Mouse (Mus musculus) G1E (cell line): Measurements from ENCODE around the gene Nsun2. TPM values are rescaled to one million over a fixed set of nuclear protein-coding genes. Genes with fewer than 3 reads are reported as not detected.
A peak's percentile ranks its signal among the peaks of the same experiment; 100 is the strongest.

ENCODE experiments used
- ATAC-seq: 2 replicates; pipeline ENCODE4 v1.8.0; 2016; ENCODE audit warnings: mild to moderate bottlenecking; ENCODE audit not compliant: insufficient number of reproducible peaks, poor library complexity, low FRiP score, severe bottlenecking; ENCODE audit errors: extremely low read depth
- DNase-seq: peaks from one replicate; pipeline ENCODE4 v3.0.0; 2012; ENCODE audit warnings: low spot score
- H3K27me3 ChIP-seq: 2 replicates; pipeline ENCODE4 v1.6.1; 2012; ENCODE audit warnings: mild to moderate bottlenecking, low read length, inconsistent platforms; ENCODE audit not compliant: insufficient read depth
- H3K36me3 ChIP-seq: replicated peaks from 2 replicates; pipeline ENCODE3; 2012; ENCODE audit warnings: mild to moderate bottlenecking, inconsistent platforms
- H3K4me1 ChIP-seq: 2 replicates; pipeline ENCODE4 v1.6.1; 2012; ENCODE audit warnings: low read depth, low read length, inconsistent platforms, mixed read lengths; ENCODE audit not compliant: insufficient read depth
- H3K4me3 ChIP-seq: 2 replicates; pipeline ENCODE4 v1.5.1; 2012; ENCODE audit warnings: low read depth, mild to moderate bottlenecking, inconsistent platforms, low read length, moderate library complexity, mixed read lengths
- H3K9me3 ChIP-seq: replicated peaks from 2 replicates; pipeline ENCODE4 v1.6.1; 2012; ENCODE audit warnings: inconsistent platforms
- CTCF ChIP-seq: IDR thresholded peaks from 2 replicates; pipeline ENCODE4 v1.5.1; 2012; ENCODE audit warnings: low read depth, low read length, inconsistent platforms, mixed read lengths
- GATA1 ChIP-seq: IDR thresholded peaks from 2 replicates; pipeline ENCODE4 v1.6.1; 2012; ENCODE audit warnings: borderline replicate concordance, low read length, inconsistent platforms, mixed read lengths
- GATA2 ChIP-seq: IDR thresholded peaks from 2 replicates; pipeline ENCODE4 v1.6.1; 2012; ENCODE audit warnings: low read depth, low read length, inconsistent platforms, borderline replicate concordance
- POLR2AphosphoS5 ChIP-seq: IDR thresholded peaks from 2 replicates; pipeline ENCODE4 v1.6.1; 2012; ENCODE audit warnings: low read depth, low read length, inconsistent platforms; ENCODE audit not compliant: insufficient replicate concordance
- TAL1 ChIP-seq: conservative IDR thresholded peaks from 2 replicates; pipeline ENCODE4 v1.6.1; 2012; ENCODE audit warnings: low read depth, low read length, inconsistent platforms, mixed read lengths
- polyA plus RNA-seq: library from polyadenylated mRNA; stranded (reverse); fragments of >175 nt; gene quantifications from 2 replicates; pipeline ENCODE4 v1.2.3, GENCODE M21; 2012
- total RNA-seq, 2 experiments: library from RNA; stranded (forward) in 1 of 2; stranded (reverse) in 1 of 2; fragments of 200-1000 nt in 1 of 2; fragments of >200 nt in 1 of 2; fragmentation: Nextera tagmentation in 1 of 2; gene quantifications; 2 replicates each; pipeline ENCODE4 v1.2.3; 2014 to 2017

Nsun2 gene
- total and polyA plus RNA-seq, 3 experiments, result 144 to 231 (median 152) TPM

- H3K27me3 ChIP-seq, result no peaks in the 10 kb centered on the region; the same call in 1 of the 2 replicates
- peak; percentile 18; the same call in 1 of the 2 replicates for ATAC-seq
- H3K36me3 ChIP-seq, result no peaks in the 10 kb centered on the region
- no peaks in the 10 kb centered on the region for H3K9me3 ChIP-seq
- H3K4me3 ChIP-seq, result no peak overlapping the region
- peaks cover 8% of the 10 kb centered on the region for H3K4me1 ChIP-seq
- DNase-seq, result no peak
- TF ChIP-seq CTCF, result no peak
These were observed 22.5 kb downstream of the Nsun2 start for GRCm38 (mm10) chr13:69555957-69556482.

- no peaks in the 10 kb centered on the region for H3K36me3 ChIP-seq
- no peaks in the 10 kb centered on the region; the same call in 1 of the 2 replicates for H3K27me3 ChIP-seq
- H3K4me3 ChIP-seq, result no peak overlapping the region
- H3K9me3 ChIP-seq, result no peaks in the 10 kb centered on the region
- no peak for TF ChIP-seq CTCF
- no peak for TF ChIP-seq TAL1
- TF ChIP-seq GATA1, result no peak
- TF ChIP-seq POLR2AphosphoS5, result no peak
- TF ChIP-seq GATA2, result no peak
- H3K4me1 ChIP-seq, result peaks cover 8% of the 10 kb centered on the region
- ATAC-seq (no peak), DNase-seq (no peak)
These were observed 23.2 kb downstream of the Nsun2 start for GRCm38 (mm10) chr13:69556728-69557127.

- TF ChIP-seq POLR2AphosphoS5, result no peak
- TF ChIP-seq GATA2, result no peak
- TF ChIP-seq GATA1, result no peak
- no peak for TF ChIP-seq CTCF
- no peak for TF ChIP-seq TAL1
- peaks cover 11% of the 10 kb centered on the region for H3K4me1 ChIP-seq
- no peak overlapping the region for H3K4me3 ChIP-seq
- no peaks in the 10 kb centered on the region for H3K36me3 ChIP-seq
- DNase-seq (no peak), ATAC-seq (no peak)
- H3K27me3 ChIP-seq, result peaks cover 2% of the 10 kb centered on the region
- H3K9me3 ChIP-seq, result no peaks in the 10 kb centered on the region
These were observed 24.6 kb downstream of the Nsun2 start for GRCm38 (mm10) chr13:69558098-69558660.

- TF ChIP-seq GATA1, result no peak
- TF ChIP-seq TAL1, result no peak
- TF ChIP-seq CTCF, result no peak
- TF ChIP-seq POLR2AphosphoS5, result no peak
- no peak for TF ChIP-seq GATA2
- ATAC-seq, result peak; percentile 45
- H3K36me3 ChIP-seq, result no peaks in the 10 kb centered on the region
- DNase-seq, result no peak
- no peak overlapping the region for H3K4me3 ChIP-seq
- peaks cover 20% of the 10 kb centered on the region for H3K4me1 ChIP-seq
- H3K9me3 ChIP-seq, result no peaks in the 10 kb centered on the region
- peaks cover 3% of the 10 kb centered on the region for H3K27me3 ChIP-seq
These were observed 25.9 kb downstream of the Nsun2 start for GRCm38 (mm10) chr13:69559291-69559961.

GRCm38 (mm10) chr13:69562004-69562403, 28.5 kb downstream of the Nsun2 start:
- DNase-seq (no peak), ATAC-seq (no peak)
- Histone ChIP-seq H3K36me3 (no peaks in the 10 kb centered on the region), H3K4me3 (no peak overlapping the region), H3K27me3 (peaks cover 3% of the 10 kb centered on the region), H3K4me1 (peaks cover 16% of the 10 kb centered on the region), H3K9me3 (no peaks in the 10 kb centered on the region)
- TF ChIP-seq GATA1 (no peak), TAL1 (no peak), CTCF (no peak), POLR2AphosphoS5 (no peak), GATA2 (no peak)

- no peak for TF ChIP-seq GATA1
- TF ChIP-seq POLR2AphosphoS5, result no peak
- TF ChIP-seq GATA2, result no peak
- no peak for TF ChIP-seq TAL1
- TF ChIP-seq CTCF, result no peak
- H3K36me3 ChIP-seq, result no peaks in the 10 kb centered on the region
- DNase-seq (no peak), ATAC-seq (no peak)
- peaks cover 16% of the 10 kb centered on the region for H3K4me1 ChIP-seq
- H3K9me3 ChIP-seq, result no peaks in the 10 kb centered on the region
- H3K4me3 ChIP-seq, result no peak overlapping the region
- H3K27me3 ChIP-seq, result peaks cover 3% of the 10 kb centered on the region
These were observed 29.4 kb downstream of the Nsun2 start for GRCm38 (mm10) chr13:69562654-69563574.
